Mouse (Mus musculus): ENCODE measurements around the gene Ifnk.

DNA sequence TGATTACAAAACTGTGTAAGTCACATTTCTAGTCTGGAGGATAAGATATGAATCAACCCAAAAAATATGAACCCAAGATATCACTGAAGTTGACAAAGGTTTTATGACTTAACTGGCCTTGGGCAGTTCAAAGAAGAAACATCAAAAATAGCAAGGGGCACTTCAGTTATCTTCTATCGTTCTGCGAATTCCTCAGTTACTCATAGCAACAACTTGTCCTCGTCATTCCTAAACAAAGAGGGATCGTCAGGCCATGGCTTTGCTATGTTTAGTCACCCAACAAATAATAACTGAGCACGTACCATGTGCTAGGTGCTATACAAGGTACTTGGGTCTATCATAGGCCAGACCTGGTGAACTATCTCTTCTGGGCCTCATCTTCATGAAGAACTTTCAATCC, 5.3 kb upstream of the Ifnk start:
- TF ChIP-seq POLR2A (IDR thresholded peaks at IDR 0.05; ENCODE audit: extremely low read depth, insufficient read depth, low read length) (no peak), CTCF (IDR thresholded peaks at IDR 0.05; ENCODE audit: low read depth, low read length) (no peak)
